Mouse (Mus musculus) brain, embryonic 14.5 days (tissue): Measurements from ENCODE around the gene Lrrn2.

ENCODE experiments used
- CTCF ChIP-seq: fragments of 200-500 bp; IDR thresholded peaks from 2 replicates; pipeline ENCODE4 v1.5.1; 2012; ENCODE audit warnings: inconsistent platforms, mild to moderate bottlenecking, moderate library complexity, borderline replicate concordance; ENCODE audit not compliant: insufficient read depth, insufficient read length; ENCODE audit errors: extremely low read depth
- POLR2A ChIP-seq: fragments of 200-500 bp; IDR thresholded peaks from 2 replicates; pipeline ENCODE4 v1.6.1; 2012; ENCODE audit warnings: mild to moderate bottlenecking, inconsistent platforms, borderline replicate concordance; ENCODE audit not compliant: poor library complexity, insufficient read depth, insufficient read length, severe bottlenecking; ENCODE audit errors: extremely low read depth

GRCm38 (mm10) chr1:132945826-132946225 lies 65.8 kb downstream of the Lrrn2 start:
- TF ChIP-seq POLR2A (no peak), CTCF (no peak)
